Comparison of ENCODE assay signal across 25 mouse cellular contexts in genomic region chr6:8175346-8175745, GRCm38 (mm10). TPM values are rescaled to one million over a fixed set of nuclear protein-coding genes. Genes with fewer than 3 reads are reported as not detected.
A peak's percentile ranks its signal among the peaks of the same experiment; 100 is the strongest.
DNase-seq lines count a peak whose midpoint lies in the region; ATAC-seq lines count a peak whose summit lies in the region.
"Had no signal": no experiment of that assay in that cellular context is flagged by ENCODE, and none has a peak within 500 bp of the region (broad histone marks: within the 10 kb centered on the region; RNA-seq: fewer than 3 reads in every experiment).

No protein-coding gene starts in this region.

- no peaks in the 10 kb centered on the region for H3K36me3 ChIP-seq in hindbrain, embryonic 14.5 days (replicated peaks; ENCODE audit: control insufficient read depth, insufficient read depth)
- H3K36me3 ChIP-seq: embryonic facial prominence, embryonic 10.5 days; embryonic facial prominence, embryonic 12.5 days; forebrain, embryonic 10.5 days; forebrain, embryonic 12.5 days; G1E had no signal

- H3K9me3 ChIP-seq in hindbrain, embryonic 14.5 days (ENCODE audit: control insufficient read depth, low read length) = no peaks in the 10 kb centered on the region
- H3K9me3 ChIP-seq: embryonic facial prominence, embryonic 10.5 days; embryonic facial prominence, embryonic 12.5 days; forebrain, embryonic 10.5 days; forebrain, embryonic 12.5 days; G1E had no signal

- peak; percentile 6 for DNase-seq in cerebellum, adult 11-12 months
- no peak for DNase-seq in cerebellum, adult 8-10 months
- DNase-seq in cerebellum, adult 9-10 months = peak; percentile 26
- no peak for DNase-seq in cerebellum, adult 18-20 months
- peak; percentile 78 to 79 for DNase-seq in cerebellum, postnatal 10 days
- no peak for DNase-seq in cerebellum, postnatal 4 days (ENCODE audit: low spot score in 2 of 2)
- DNase-seq in cerebellum, postnatal 14 days = peak; percentile 62 to 69
- no peak for DNase-seq in hindbrain, embryonic 14.5 days (ENCODE audit: low spot score)
- DNase-seq: adrenal gland, adult 8-10 months; adrenal gland, postnatal 14 days; adrenal gland, postnatal 36 days; B cell, adult 2 months; gastrocnemius, adult 2 months had no signal

- no peak for ATAC-seq in hindbrain, embryonic 14.5 days (ENCODE audit: low FRiP score)
- ATAC-seq: activated CD4-positive, CD25-positive, alpha-beta regulatory T cell, adult 4 months; CD4-positive, CD25-positive, alpha-beta regulatory T cell, adult 4 months; forebrain, embryonic 14.5 days; forebrain, embryonic 16.5 days; Patski had no signal

- H3K4me2 ChIP-seq in hindbrain, embryonic 14.5 days (replicated peaks) = no peak overlapping the region
- H3K4me2 ChIP-seq: embryonic facial prominence, embryonic 12.5 days; forebrain, embryonic 12.5 days had no signal

- no peak overlapping the region for H3K4me3 ChIP-seq in hindbrain, embryonic 14.5 days (replicated peaks; ENCODE audit: low read length)
- H3K4me3 ChIP-seq: embryonic facial prominence, embryonic 10.5 days; embryonic facial prominence, embryonic 12.5 days; erythroblast, embryonic 14.5 days; forebrain, embryonic 10.5 days; forebrain, embryonic 12.5 days; gastrocnemius, adult 2 months had no signal

- H3K4me1 ChIP-seq in hindbrain, embryonic 14.5 days (replicated peaks; ENCODE audit: control insufficient read depth, insufficient read depth, low read length) = peaks cover 9% of the 10 kb centered on the region; the same call in 1 of the 2 replicates

- H3K27me3 ChIP-seq in hindbrain, embryonic 14.5 days (ENCODE audit: control insufficient read depth, insufficient read depth, low read length) = no peaks in the 10 kb centered on the region
- H3K27me3 ChIP-seq: CH12.LX; embryonic facial prominence, embryonic 12.5 days; forebrain, embryonic 12.5 days had no signal

- 93% methylated on average over 7 of the region's 7 CpGs for WGBS in hindbrain, embryonic 14.5 days

- no peak overlapping the region for H3K27ac ChIP-seq in hindbrain, embryonic 14.5 days
- H3K27ac ChIP-seq: embryonic facial prominence, embryonic 10.5 days; embryonic facial prominence, embryonic 12.5 days; forebrain, embryonic 10.5 days; forebrain, embryonic 12.5 days; gastrocnemius, adult 2 months had no signal

- no peak overlapping the region for H3K9ac ChIP-seq in hindbrain, embryonic 14.5 days
- H3K9ac ChIP-seq: embryonic facial prominence, embryonic 12.5 days; forebrain, embryonic 12.5 days had no signal

RNA-seq across cellular contexts. Expression of gene Col28a1, which starts 17.1 kb away (rescaled TPM):
- 0.64 and 0.94 TPM in 2 replicates for polyA plus RNA-seq in hindbrain, embryonic 14.5 days (2014; fragmentation: Nextera tagmentation; extraction: Ambion mirVana)
- polyA plus RNA-seq: activated CD4-positive, CD25-positive, alpha-beta regulatory T cell, adult 4 months; CD4-positive, CD25-positive, alpha-beta regulatory T cell, adult 4 months; erythroblast, embryonic 14.5 days; forebrain, embryonic 12.5 days; G1E; Patski had no signal

RNA-seq across cellular contexts. Expression of gene Mios, which starts 33.7 kb away (rescaled TPM):
- polyA plus RNA-seq in hindbrain, embryonic 14.5 days (2014; fragmentation: Nextera tagmentation; extraction: Ambion mirVana) = 29.3 and 29.6 TPM in 2 replicates

Comparison
In these comparisons a context has a peak if more than half of its experiments do, and no peak if none do; other contexts are left out.
1. DNase-seq: peak in cerebellum, adult 11-12 months (single experiment), cerebellum, adult 9-10 months (single experiment), cerebellum, postnatal 10 days (2 of 2) and cerebellum, postnatal 14 days (2 of 2); none in cerebellum, adult 8-10 months (single experiment), cerebellum, adult 18-20 months (0 of 2), cerebellum, postnatal 4 days (0 of 2) and hindbrain, embryonic 14.5 days (single experiment).